In genomic region chr14:25466361-25466760, GRCm38 (mm10) we compare ENCODE assay signal across 9 mouse cellular contexts. TPM values are rescaled to one million over a fixed set of nuclear protein-coding genes. Genes with fewer than 3 reads are reported as not detected.
DNase-seq lines count a peak whose midpoint lies in the region; ATAC-seq and TF ChIP-seq lines count a peak whose summit lies in the region.
"Had no signal": no experiment of that assay in that cellular context is flagged by ENCODE, and none has a peak within 500 bp of the region (broad histone marks: within the 10 kb centered on the region; RNA-seq: fewer than 3 reads in every experiment).

No protein-coding gene starts in this region.

- WGBS in limb, embryonic 14.5 days = 63% methylated on average over 4 of the region's 4 CpGs

- H3K4me1 ChIP-seq in limb, embryonic 14.5 days (ENCODE audit: control insufficient read depth, insufficient read depth, low read length) = peaks cover 83% of the 10 kb centered on the region

- intact Hi-C loops in heart, postnatal 10 days (cut with DNase I) = no loop called here

- TF ChIP-seq POLR2A in limb, embryonic 14.5 days (IDR thresholded peaks at IDR 0.05; ENCODE audit: borderline replicate concordance, extremely low read depth, insufficient read depth, insufficient read length) = no peak

- no peak overlapping the region for H3K9ac ChIP-seq in limb, embryonic 14.5 days (ENCODE audit: low read depth, low read length, severe bottlenecking)

- no peak overlapping the region for H3K4me3 ChIP-seq in limb, embryonic 14.5 days (replicated peaks; ENCODE audit: low read length)
- H3K4me3 ChIP-seq: myocyte had no signal

- H3K27me3 ChIP-seq in limb, embryonic 14.5 days (ENCODE audit: control insufficient read depth, insufficient read depth, low read length) = no peaks in the 10 kb centered on the region

- H3K4me2 ChIP-seq in limb, embryonic 14.5 days (replicated peaks; ENCODE audit: low read depth, low read length, severe bottlenecking) = peak overlapping the region; percentile 15; the same call in 1 of the 2 replicates

- no peak for ATAC-seq in limb, embryonic 14.5 days (ENCODE audit: low FRiP score, low read depth)
- no peak for ATAC-seq in granulocyte monocyte progenitor cell, adult 5-6 weeks (replicated peaks; ENCODE audit: poor library complexity, severe bottlenecking)

- H3K27ac ChIP-seq in limb, embryonic 14.5 days (replicated peaks; ENCODE audit: low read depth, low read length) = no peak overlapping the region

- H3K36me3 ChIP-seq in limb, embryonic 14.5 days (ENCODE audit: control insufficient read depth, insufficient read depth, low read length) = 0 out of 2 replicates have a peak, but pooled peaks cover 5% of the 10 kb centered on the region

- DNase-seq in heart, adult 11 months = peak; percentile 92
- no peak for DNase-seq in heart, postnatal 10 days
- peak; percentile 74 for DNase-seq in 416B (ENCODE audit: low read depth)
- DNase-seq in cerebellum, postnatal 25 days = peak; percentile 32 to 43
- no peak for DNase-seq in limb, embryonic 14.5 days (ENCODE audit: low spot score)
- DNase-seq in testis, postnatal 14 days (ENCODE audit: low spot score) = no peak
- no peak for DNase-seq in ovary, postnatal 36 days (ENCODE audit: low spot score)

- H3K9me3 ChIP-seq in limb, embryonic 14.5 days (ENCODE audit: control insufficient read depth, low read length) = no peaks in the 10 kb centered on the region

RNA-seq across cellular contexts. Expression of gene Zmiz1, which starts 7.4 kb away (rescaled TPM):
- 10 to 100 TPM; 70.9 to 72.0 TPM for total RNA-seq in heart, postnatal 10 days (2021)
- polyA plus RNA-seq in limb, embryonic 14.5 days (2012; rRNA removed) = 81.2 and 117 TPM in 2 replicates
- 61.8 and 75.8 TPM in 2 replicates for polyA plus RNA-seq in limb, embryonic 14.5 days (2014; fragmentation: Nextera tagmentation; extraction: Ambion mirVana)
- 93.2 and 97.4 TPM in 2 replicates for total RNA-seq in granulocyte monocyte progenitor cell, adult 5-6 weeks (2014; fragmentation: Nextera tagmentation)
- total RNA-seq in granulocyte monocyte progenitor cell, adult 5-6 weeks (2017) = 6.9 and 8.9 TPM in 2 replicates

Comparison
In these comparisons a context has a peak if more than half of its experiments do, and no peak if none do; other contexts are left out.
1. DNase-seq: peak in heart, adult 11 months (single experiment), 416B (single experiment) and cerebellum, postnatal 25 days (2 of 2); none in heart, postnatal 10 days (0 of 2), limb, embryonic 14.5 days (single experiment), testis, postnatal 14 days (single experiment) and ovary, postnatal 36 days (single experiment).